Mouse (Mus musculus) hindbrain, embryonic 14.5 days (tissue): ENCODE data around the gene Ppp3cb. TPM values are rescaled to one million over a fixed set of nuclear protein-coding genes. Genes with fewer than 3 reads are reported as not detected.
A peak's percentile ranks its signal among the peaks of the same experiment; 100 is the strongest.

Source experiments
- ATAC-seq: fragments of 200-750 bp; cut with Nextera tagmentation; 2 replicates; pipeline ENCODE4 v1.8.0; 2017; ENCODE audit warnings: moderate number of reproducible peaks, mild to moderate bottlenecking, moderate TSS enrichment, moderate library complexity; ENCODE audit not compliant: low FRiP score
- DNase-seq: peaks from one replicate; pipeline ENCODE4 v3.0.0-alpha.2; 2015; ENCODE audit warnings: low spot score
- H3K27ac ChIP-seq: fragments of 300-500 bp; sonication (generic); 2 replicates; pipeline ENCODE4 v1.5.1; 2014; ENCODE audit warnings: mild to moderate bottlenecking, moderate library complexity
- H3K27me3 ChIP-seq: fragments of 300-500 bp; sonication (generic); 2 replicates; pipeline ENCODE4 v1.6.1; 2014; ENCODE audit warnings: mild to moderate bottlenecking, low read length, mixed read lengths; ENCODE audit not compliant: control insufficient read depth, insufficient read depth
- H3K36me3 ChIP-seq: fragments of 300-500 bp; sonication (generic); replicated peaks from 2 replicates; pipeline ENCODE4 v1.6.1; 2014; ENCODE audit not compliant: control insufficient read depth, insufficient read depth
- H3K4me1 ChIP-seq: fragments of 300-500 bp; sonication (generic); replicated peaks from 2 replicates; pipeline ENCODE4 v1.6.1; 2014; ENCODE audit warnings: antibody characterized with exemption, low read length, mixed read lengths; ENCODE audit not compliant: control insufficient read depth, insufficient read depth
- H3K4me2 ChIP-seq: fragments of 300-500 bp; sonication (generic); replicated peaks from 2 replicates; pipeline ENCODE4 v1.6.1; 2014; ENCODE audit warnings: mild to moderate bottlenecking, moderate library complexity
- H3K4me3 ChIP-seq: fragments of 300-500 bp; sonication (generic); replicated peaks from 2 replicates; pipeline ENCODE4 v1.5.1; 2014; ENCODE audit warnings: mild to moderate bottlenecking, low read length
- H3K9ac ChIP-seq: fragments of 300-500 bp; sonication (generic); 2 replicates; pipeline ENCODE4 v1.6.1; 2014
- H3K9me3 ChIP-seq: fragments of 300-500 bp; sonication (generic); 2 replicates; pipeline ENCODE4 v1.6.1; 2016; ENCODE audit warnings: low read length; ENCODE audit not compliant: control insufficient read depth
- WGBS: fragments of 180-500 bp; shearing (Covaris S2); extraction: QIAGEN DNeasy Blood & Tissue Kit; methylation state at CpG from one replicate; pipeline ENCODE4 v1.1.7; 2014; 5-methylcytosine and 5-hydroxymethylcytosine counted together
- polyA plus RNA-seq: library from polyadenylated mRNA; unstranded; fragments of >200 nt; fragmentation: Nextera tagmentation; extraction: Ambion mirVana; gene quantifications from 2 replicates; pipeline ENCODE4 v1.2.1, GENCODE M21; 2014

Gene Ppp3cb
- polyA plus RNA-seq, 1 experiment from 2014 or later: 121 TPM

GRCm38 (mm10) chr14:20486031-20486430 is 60.3 kb downstream of the Ppp3cb start:
- H3K27me3 ChIP-seq: no peaks in the 10 kb centered on the region
- DNase-seq: no peak
- no peaks in the 10 kb centered on the region for H3K4me1 ChIP-seq
- no peak overlapping the region for H3K4me3 ChIP-seq
- H3K9me3 ChIP-seq: no peaks in the 10 kb centered on the region
- H3K36me3 ChIP-seq: peaks cover 18% of the 10 kb centered on the region
- no peak overlapping the region for H3K9ac ChIP-seq
- no peak overlapping the region for H3K4me2 ChIP-seq
- no peak overlapping the region for H3K27ac ChIP-seq
- 93% methylated on average over 5 of the region's 5 CpGs for whole genome bisulfite sequencing
- no peak for ATAC-seq

GRCm38 (mm10) chr14:20482051-20482751 is 64.2 kb downstream of the Ppp3cb start:
- H3K4me2 ChIP-seq: no peak overlapping the region
- DNase-seq (no peak), ATAC-seq (no peak)
- no peaks in the 10 kb centered on the region for H3K9me3 ChIP-seq
- peaks cover 12% of the 10 kb centered on the region for H3K36me3 ChIP-seq
- H3K27ac ChIP-seq: no peak overlapping the region
- H3K4me1 ChIP-seq: no peaks in the 10 kb centered on the region
- H3K27me3 ChIP-seq: no peaks in the 10 kb centered on the region
- WGBS: 90% methylated on average over 7 of the region's 7 CpGs
- H3K9ac ChIP-seq: no peak overlapping the region
- H3K4me3 ChIP-seq: no peak overlapping the region

- 25% methylated on average over 5 of the region's 5 CpGs for WGBS
Measured at GRCm38 (mm10) chr14:20481211-20481610, 65.2 kb downstream of the Ppp3cb start.

GRCm38 (mm10) chr14:20480195-20480579 is 66.2 kb downstream of the Ppp3cb start:
- Histone ChIP-seq H3K9ac (peak overlapping the region; percentile 53; the same call in 1 of the 2 replicates), H3K4me2 (peak overlapping the region; percentile 55), H3K4me3 (peak overlapping the region; percentile 47), H3K4me1 (no peaks in the 10 kb centered on the region), H3K9me3 (no peaks in the 10 kb centered on the region), H3K36me3 (peaks cover 12% of the 10 kb centered on the region), H3K27ac (no peak overlapping the region), H3K27me3 (no peaks in the 10 kb centered on the region)
- DNase-seq: no peak
- WGBS: 75% methylated on average over 1 of the region's 1 CpGs
- no peak for ATAC-seq

More at GRCm38 (mm10) chr14:20481211-20481610, 65.2 kb downstream of the Ppp3cb start:
- Histone ChIP-seq H3K36me3 (peaks cover 12% of the 10 kb centered on the region), H3K4me3 (no peak overlapping the region), H3K4me2 (no peak overlapping the region), H3K4me1 (no peaks in the 10 kb centered on the region), H3K27ac (no peak overlapping the region), H3K27me3 (no peaks in the 10 kb centered on the region), H3K9me3 (no peaks in the 10 kb centered on the region), H3K9ac (no peak overlapping the region)
- no peak for DNase-seq
- ATAC-seq: no peak

- H3K27me3 ChIP-seq: no peaks in the 10 kb centered on the region
- H3K36me3 ChIP-seq: peaks cover 8% of the 10 kb centered on the region; the same call in 1 of the 2 replicates
- DNase-seq (peak; percentile 50), ATAC-seq (peak; percentile 77)
- H3K9me3 ChIP-seq: no peaks in the 10 kb centered on the region
- WGBS: 3% methylated on average over 48 of the region's 48 CpGs
- H3K4me3 ChIP-seq: peak within 1 kb of the TSS; percentile 47
- peak within 1 kb of the TSS; percentile 53; the same call in 1 of the 2 replicates for H3K9ac ChIP-seq
- peak within 1 kb of the TSS; percentile 55 for H3K4me2 ChIP-seq
- H3K4me1 ChIP-seq: no peaks in the 10 kb centered on the region
- no peak within 1 kb of the TSS for H3K27ac ChIP-seq
Measured at GRCm38 (mm10) chr14:20479291-20480194, 66.8 kb downstream of the Ppp3cb start, which contains the start of gene Anxa7. Gene Anxa7, minus strand, starts transcription at chr14:20480133.

GRCm38 (mm10) chr14:20478801-20479200 is 67.6 kb downstream of the Ppp3cb start:
- no peak for ATAC-seq
- no peaks in the 10 kb centered on the region for H3K4me1 ChIP-seq

GRCm38 (mm10) chr14:20478385-20478784 is 68.0 kb downstream of the Ppp3cb start:
- Histone ChIP-seq H3K4me2 (peak overlapping the region; percentile 55), H3K4me3 (peak overlapping the region; percentile 47; the same call in 1 of the 2 replicates), H3K4me1 (no peaks in the 10 kb centered on the region), H3K9ac (no peak overlapping the region), H3K9me3 (no peaks in the 10 kb centered on the region), H3K36me3 (no peaks in the 10 kb centered on the region), H3K27me3 (no peaks in the 10 kb centered on the region), H3K27ac (no peak overlapping the region)
- DNase-seq (no peak), ATAC-seq (no peak)
- 51% methylated on average over 3 of the region's 3 CpGs for WGBS

More at GRCm38 (mm10) chr14:20478801-20479200, 67.6 kb downstream of the Ppp3cb start:
- Histone ChIP-seq H3K36me3 (0 out of 2 replicates have a peak, but pooled peaks cover 1% of the 10 kb centered on the region), H3K4me3 (peak overlapping the region; percentile 47), H3K9ac (no peak overlapping the region), H3K4me2 (peak overlapping the region; percentile 55), H3K27ac (no peak overlapping the region), H3K27me3 (no peaks in the 10 kb centered on the region), H3K9me3 (no peaks in the 10 kb centered on the region)
- 28% methylated on average over 7 of the region's 7 CpGs for WGBS
- no peak for DNase-seq

- H3K27ac ChIP-seq: no peak overlapping the region
- 48% methylated on average over 4 of the region's 4 CpGs for WGBS
- H3K4me2 ChIP-seq: no peak overlapping the region
- no peaks in the 10 kb centered on the region for H3K4me1 ChIP-seq
- no peak overlapping the region for H3K4me3 ChIP-seq
- no peaks in the 10 kb centered on the region for H3K27me3 ChIP-seq
- H3K9ac ChIP-seq: no peak overlapping the region
- ATAC-seq: no peak
- H3K9me3 ChIP-seq: no peaks in the 10 kb centered on the region
- no peaks in the 10 kb centered on the region for H3K36me3 ChIP-seq
- no peak for DNase-seq
Measured at GRCm38 (mm10) chr14:20477261-20478025, 68.9 kb downstream of the Ppp3cb start.
